10 mouse cellular contexts compared by ENCODE assay signal in the genomic region with DNA sequence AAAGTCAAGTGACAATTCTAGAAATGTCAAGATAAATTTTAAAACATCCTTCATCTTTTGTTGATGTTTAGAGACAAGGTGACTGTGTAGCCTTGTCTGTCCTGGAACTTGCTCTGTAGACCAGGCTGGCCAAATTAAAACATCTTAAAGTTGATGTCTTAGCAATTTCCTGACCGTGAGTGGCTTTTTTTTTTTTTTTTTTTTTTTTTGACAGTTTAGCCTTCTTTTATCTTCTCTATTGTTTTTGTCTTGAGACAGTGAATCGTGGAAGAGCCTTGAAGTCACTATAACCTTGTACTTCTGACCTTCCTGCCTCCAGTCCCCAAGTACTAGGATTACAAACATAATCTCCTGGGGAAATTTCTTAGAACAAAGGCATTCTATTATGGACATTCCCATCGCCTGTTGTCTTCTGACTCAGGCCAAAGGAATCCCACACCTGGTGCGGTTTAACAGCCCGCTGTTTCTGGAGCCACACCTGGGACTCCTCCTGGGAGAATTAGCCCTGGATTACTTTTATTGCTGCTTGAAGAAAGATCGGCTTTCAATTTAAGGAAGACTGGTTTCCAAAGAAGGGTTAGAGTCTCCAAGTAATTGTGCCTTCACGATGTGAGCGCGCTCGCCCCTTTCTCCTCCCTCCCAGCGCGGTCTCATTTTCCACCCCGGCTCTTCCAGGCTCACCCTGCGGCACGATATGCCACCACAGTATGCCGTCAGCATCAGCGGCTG. TPM values are rescaled to one million over a fixed set of nuclear protein-coding genes. Genes with fewer than 3 reads are reported as not detected.
A peak's percentile ranks its signal among the peaks of the same experiment; 100 is the strongest.
DNase-seq lines count a peak whose midpoint lies in the region; ATAC-seq and TF ChIP-seq lines count a peak whose summit lies in the region.
"Had no signal": no experiment of that assay in that cellular context is flagged by ENCODE, and none has a peak within 500 bp of the region (broad histone marks: within the 10 kb centered on the region; RNA-seq: fewer than 3 reads in every experiment).

No protein-coding gene starts in this region.

- no peaks in the 10 kb centered on the region for H3K27me3 ChIP-seq in liver, adult 2 months (ENCODE audit: control insufficient read depth, insufficient read depth, low read length)
- H3K27me3 ChIP-seq in embryonic facial prominence, embryonic 12.5 days: no peaks in the 10 kb centered on the region
- no peaks in the 10 kb centered on the region for H3K27me3 ChIP-seq in intestine, embryonic 16.5 days (replicated peaks; ENCODE audit: control insufficient read depth, insufficient read depth, low read length)
- H3K27me3 ChIP-seq in neural tube, embryonic 14.5 days (ENCODE audit: control insufficient read depth, insufficient read depth, low read length): no peaks in the 10 kb centered on the region

- no peak overlapping the region for H3K4me3 ChIP-seq in liver, adult 2 months (ENCODE audit: insufficient read depth, low read depth, low read length)
- no peak overlapping the region for H3K4me3 ChIP-seq in embryonic facial prominence, embryonic 12.5 days
- H3K4me3 ChIP-seq in intestine, embryonic 16.5 days (ENCODE audit: low read length): peak overlapping the region; percentile 25
- H3K4me3 ChIP-seq in neural tube, embryonic 14.5 days (ENCODE audit: low read depth, low read length): no peak overlapping the region

- DNase-seq in liver, adult 2 months (ENCODE audit: extremely low read depth, low read depth, low spot score): no peak
- DNase-seq in liver: no peak
- DNase-seq in cerebellum, adult 11-12 months: no peak
- DNase-seq in B cell, adult 2 months: no peak
- DNase-seq in urinary bladder, adult 2 months (ENCODE audit: low spot score): no peak
- DNase-seq: cerebellum, adult 8-10 months; right cerebral cortex, adult 18-20 months had no signal

- no peak for ATAC-seq in embryonic facial prominence, embryonic 12.5 days (ENCODE audit: insufficient number of reproducible peaks, insufficient read depth, low FRiP score, low TSS enrichment)
- ATAC-seq in intestine, embryonic 16.5 days: peak; percentile 90
- ATAC-seq in neural tube, embryonic 14.5 days (ENCODE audit: low read depth): no peak

- H3K9me3 ChIP-seq in embryonic facial prominence, embryonic 12.5 days: no peaks in the 10 kb centered on the region
- H3K9me3 ChIP-seq in intestine, embryonic 16.5 days (ENCODE audit: control insufficient read depth, low read length): no peaks in the 10 kb centered on the region
- no peaks in the 10 kb centered on the region for H3K9me3 ChIP-seq in neural tube, embryonic 14.5 days (ENCODE audit: control insufficient read depth, low read length)

- H3K9ac ChIP-seq in liver, adult 2 months (ENCODE audit: low read depth, low read length): no peak overlapping the region
- no peak overlapping the region for H3K9ac ChIP-seq in embryonic facial prominence, embryonic 12.5 days
- H3K9ac ChIP-seq in intestine, embryonic 16.5 days (ENCODE audit: low read depth, low read length): no peak overlapping the region
- no peak overlapping the region for H3K9ac ChIP-seq in neural tube, embryonic 14.5 days (replicated peaks; ENCODE audit: low read depth, low read length)

- no peak for TF ChIP-seq POLR2A in liver, adult 2 months (IDR thresholded peaks at IDR 0.05; ENCODE audit: extremely low read depth, insufficient read depth, low read length)

- H3K79me2 ChIP-seq in liver, adult 2 months (ENCODE audit: control insufficient read depth, insufficient read depth, low read length): no peaks in the 10 kb centered on the region

- H3K27ac ChIP-seq in liver, adult 2 months (replicated peaks; ENCODE audit: insufficient read depth, low read depth, low read length): 0 out of 2 replicates have a peak overlapping the region, but pooled peaks have one; percentile 12
- H3K27ac ChIP-seq in embryonic facial prominence, embryonic 12.5 days: no peak overlapping the region
- H3K27ac ChIP-seq in intestine, embryonic 16.5 days (ENCODE audit: low read length): no peak overlapping the region
- H3K27ac ChIP-seq in neural tube, embryonic 14.5 days (ENCODE audit: low read depth, low read length): no peak overlapping the region

- 56% methylated on average over 17 of the region's 17 CpGs for WGBS in liver, adult 2 months
- WGBS in embryonic facial prominence, embryonic 12.5 days: 6% methylated on average over 17 of the region's 17 CpGs
- WGBS in intestine, embryonic 16.5 days: 14% methylated on average over 17 of the region's 17 CpGs
- 4% methylated on average over 17 of the region's 17 CpGs for WGBS in neural tube, embryonic 14.5 days

- no peak for TF ChIP-seq CTCF in liver, adult 2 months (IDR thresholded peaks at IDR 0.05; ENCODE audit: low read depth, low read length)

- peak overlapping the region; percentile 29 for H3K4me2 ChIP-seq in embryonic facial prominence, embryonic 12.5 days (replicated peaks)
- H3K4me2 ChIP-seq in intestine, embryonic 16.5 days (ENCODE audit: low read depth, low read length): peak overlapping the region; percentile 34
- peak overlapping the region; percentile 30 for H3K4me2 ChIP-seq in neural tube, embryonic 14.5 days (ENCODE audit: low read depth, low read length)

- no peaks in the 10 kb centered on the region for H3K4me1 ChIP-seq in liver, adult 2 months (ENCODE audit: control insufficient read depth, insufficient read depth, low read length)
- 0 out of 2 replicates have a peak, but pooled peaks cover 5% of the 10 kb centered on the region for H3K4me1 ChIP-seq in embryonic facial prominence, embryonic 12.5 days
- H3K4me1 ChIP-seq in intestine, embryonic 16.5 days (ENCODE audit: control insufficient read depth, insufficient read depth, low read length): peaks cover 3% of the 10 kb centered on the region
- 0 out of 2 replicates have a peak, but pooled peaks cover 4% of the 10 kb centered on the region for H3K4me1 ChIP-seq in neural tube, embryonic 14.5 days (ENCODE audit: control insufficient read depth, insufficient read depth, low read length)

- no peaks in the 10 kb centered on the region for H3K36me3 ChIP-seq in liver, adult 2 months (ENCODE audit: control insufficient read depth, insufficient read depth, low read length)
- no peaks in the 10 kb centered on the region for H3K36me3 ChIP-seq in embryonic facial prominence, embryonic 12.5 days
- no peaks in the 10 kb centered on the region for H3K36me3 ChIP-seq in intestine, embryonic 16.5 days (ENCODE audit: control insufficient read depth, insufficient read depth, low read length)
- no peaks in the 10 kb centered on the region for H3K36me3 ChIP-seq in neural tube, embryonic 14.5 days (ENCODE audit: control insufficient read depth, insufficient read depth, low read length)

RNA-seq across cellular contexts. Expression of gene Akap7, which starts 6.3 kb away (rescaled TPM):
- total RNA-seq in liver, adult 2 months (2014; rRNA removed): 9.5 and 11.8 TPM in 2 replicates
- polyA plus RNA-seq in liver, adult 2 months (2012; rRNA removed): 1.8 and 2.1 TPM in 2 replicates
- 25.9 and 28.2 TPM in 2 replicates for polyA plus RNA-seq in embryonic facial prominence, embryonic 12.5 days (2016; fragmentation: Nextera tagmentation; extraction: Ambion mirVana)
- polyA plus RNA-seq in intestine, embryonic 16.5 days (2015; fragmentation: Nextera tagmentation; extraction: Ambion mirVana): 27.6 and 32.1 TPM in 2 replicates
- 41.5 and 47.9 TPM in 2 replicates for polyA plus RNA-seq in neural tube, embryonic 14.5 days (2014; fragmentation: Nextera tagmentation; extraction: Ambion mirVana)
- polyA plus RNA-seq in urinary bladder, adult 2 months (2012; rRNA removed): 30.8 and 35.7 TPM in 2 replicates

RNA-seq across cellular contexts. Expression of gene Epb41l2, which starts 45.6 kb away (rescaled TPM):
- total RNA-seq in liver, adult 2 months (2014; rRNA removed): 17.4 and 21.3 TPM in 2 replicates
- 4.6 and 6.8 TPM in 2 replicates for polyA plus RNA-seq in liver, adult 2 months (2012; rRNA removed)
- polyA plus RNA-seq in embryonic facial prominence, embryonic 12.5 days (2016; fragmentation: Nextera tagmentation; extraction: Ambion mirVana): 89.3 and 96.7 TPM in 2 replicates
- 34.6 and 34.7 TPM in 2 replicates for polyA plus RNA-seq in intestine, embryonic 16.5 days (2015; fragmentation: Nextera tagmentation; extraction: Ambion mirVana)
- polyA plus RNA-seq in neural tube, embryonic 14.5 days (2014; fragmentation: Nextera tagmentation; extraction: Ambion mirVana): 23.1 and 27.1 TPM in 2 replicates
- polyA plus RNA-seq in urinary bladder, adult 2 months (2012; rRNA removed): 77.6 and 88.4 TPM in 2 replicates
